Mouse (Mus musculus) right cerebral cortex, postnatal 36 days (tissue): ENCODE measurements around the gene Zfp960.
"Not testable (repeated sequence)": the region's sequence is repeated elsewhere in the genome, so short reads cannot be mapped to it uniquely, and the experiment has no call there.

Experiments
- DNase-seq, 2 experiments: peaks; one replicate each; pipeline ENCODE4 v3.0.0; 2022; ENCODE audit warnings: low spot score in 2 of 2, mixed read lengths in 1 of 2

Zfp960 gene

DNA sequence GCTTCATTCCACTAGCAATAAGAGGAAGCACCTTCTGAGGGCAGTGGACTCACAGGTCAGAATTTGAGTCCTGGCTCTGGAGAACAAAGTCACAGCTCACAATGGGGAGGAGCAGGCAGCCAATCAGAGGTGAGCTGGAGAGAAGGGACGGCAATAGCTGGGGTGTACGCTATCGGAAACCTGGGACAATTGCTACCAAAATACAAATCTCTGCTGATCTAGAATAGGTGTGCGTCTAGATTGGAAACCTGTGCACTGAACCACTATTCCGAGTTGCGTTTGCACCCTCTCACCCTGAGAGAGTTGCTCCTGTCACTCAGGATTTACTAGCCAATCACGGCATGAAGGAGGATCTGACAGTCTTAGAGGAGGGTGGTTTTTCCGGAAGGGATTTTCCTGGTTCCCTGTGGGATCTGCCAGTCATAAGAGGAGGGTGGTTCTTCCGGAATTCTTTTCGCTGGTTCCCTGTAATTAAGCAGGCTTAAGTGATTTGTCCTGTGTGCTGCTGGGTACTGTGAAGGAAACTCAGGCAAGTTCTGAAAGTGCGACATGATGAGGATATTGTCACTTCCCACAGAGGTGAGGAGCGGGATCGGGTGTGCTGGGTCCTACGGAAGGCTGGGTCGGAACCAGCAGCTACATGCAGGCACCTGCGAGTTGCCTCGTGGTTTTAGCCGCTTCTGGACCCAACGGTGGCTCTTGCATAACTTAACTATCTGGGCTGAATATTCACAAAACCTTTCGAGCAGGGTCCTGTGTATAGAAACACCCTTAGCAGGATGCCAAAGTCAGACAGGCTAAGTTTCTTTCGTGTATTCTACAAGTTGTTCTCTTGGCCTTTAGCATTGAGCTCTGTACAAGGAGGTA, at the start of gene Zfp960:
Gene Zfp960, plus strand, starts transcription at position 486 of the 867 bp plus-strand sequence.
- peak; percentile 76 to 91 for DNase-seq

DNA sequence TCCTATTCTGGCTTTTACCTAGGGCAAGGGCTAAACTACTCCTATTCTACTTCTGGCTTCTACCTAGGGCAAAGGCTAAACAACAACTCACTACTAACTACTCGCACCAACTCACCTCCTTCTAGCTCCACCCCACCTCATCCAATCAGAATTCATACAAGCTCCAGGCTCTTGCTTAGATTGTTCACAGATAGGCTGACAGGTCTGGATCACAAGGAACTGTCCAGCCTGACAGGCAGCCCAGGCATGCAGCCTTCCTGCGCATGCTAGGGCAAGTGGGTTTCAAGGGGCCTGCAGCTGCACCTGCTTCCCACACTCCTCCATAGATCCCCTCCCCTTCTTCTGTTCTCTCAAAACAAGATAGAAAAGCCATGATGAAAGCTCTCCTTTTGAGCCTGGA, 45.8 kb upstream of the Zfp960 start:
- not testable (repeated sequence) for DNase-seq

DNA sequence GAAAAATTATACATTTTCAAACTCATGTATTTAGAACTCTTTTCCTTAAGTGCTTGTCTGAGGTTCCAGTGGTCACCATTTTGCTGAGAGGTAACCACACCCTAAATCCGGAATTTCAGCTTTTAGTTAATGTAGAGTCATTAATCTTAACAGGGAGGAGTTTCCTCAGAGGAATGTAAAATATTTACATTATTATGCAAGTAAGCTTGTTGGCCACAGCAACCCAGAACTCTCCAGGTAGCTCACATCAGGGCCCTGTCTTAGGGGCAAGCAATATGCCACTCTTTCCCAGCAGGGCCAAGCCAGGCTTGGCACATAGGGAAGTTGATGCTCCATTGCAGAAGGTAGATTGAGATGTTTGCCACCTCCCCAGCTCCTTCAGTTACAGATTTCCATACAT, 4.3 kb upstream of the Zfp960 start:
- DNase-seq: not testable (repeated sequence)

DNA sequence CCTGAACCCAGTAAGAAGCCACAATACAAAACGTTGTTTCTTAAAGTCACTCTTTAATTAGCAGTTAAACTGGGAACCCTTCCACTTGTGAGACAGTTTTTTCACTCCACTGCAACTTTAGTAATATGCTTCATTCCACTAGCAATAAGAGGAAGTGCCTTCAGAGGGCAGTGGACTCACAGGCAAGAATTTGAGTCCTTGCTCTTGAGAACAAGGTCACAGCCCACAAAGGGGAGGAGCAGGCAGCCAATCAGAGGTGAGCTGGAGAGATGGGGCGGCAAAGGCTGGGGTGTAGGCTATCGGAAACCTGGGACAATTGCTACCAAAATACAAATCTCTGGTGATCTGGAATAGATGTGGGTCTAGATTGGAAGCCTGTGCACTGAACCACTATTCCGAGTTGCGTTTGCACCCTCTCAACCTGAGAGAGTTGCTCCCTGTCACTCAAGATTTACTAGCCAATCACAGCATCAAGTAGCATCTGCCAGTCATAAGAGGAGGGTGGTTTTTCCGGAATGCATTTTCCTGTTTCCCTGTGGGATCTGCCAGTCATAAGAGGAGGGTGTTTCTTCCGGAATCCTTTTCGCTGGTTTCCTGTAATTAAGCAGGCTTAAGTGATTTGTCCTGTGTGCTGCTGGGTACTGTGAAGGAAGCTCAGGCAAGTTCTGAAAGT, 57.1 kb downstream of the Zfp960 start, which contains the start of gene Zfp97:
Gene Zfp97, plus strand, starts transcription at position 586 of the 673 bp plus-strand sequence.
- not testable (repeated sequence) for DNase-seq
